Mouse (Mus musculus) hindbrain, embryonic 11.5 days (tissue): ENCODE results near the gene Robo1. TPM values are rescaled to one million over a fixed set of nuclear protein-coding genes. Genes with fewer than 3 reads are reported as not detected.

Experiments
- ATAC-seq: fragments of 200-750 bp; cut with Nextera tagmentation; 2 replicates; pipeline ENCODE4 v1.8.0; 2017; ENCODE audit warnings: mild to moderate bottlenecking, moderate TSS enrichment, moderate library complexity; ENCODE audit not compliant: low FRiP score
- DNase-seq: peaks from one replicate; pipeline ENCODE4 v3.0.0-alpha.2; 2015; ENCODE audit warnings: low spot score
- H3K27ac ChIP-seq: fragments of 300-500 bp; sonication (generic); 2 replicates; pipeline ENCODE4 v1.5.1; 2014; ENCODE audit warnings: mild to moderate bottlenecking, low read depth, low read length
- H3K27me3 ChIP-seq: fragments of 300-500 bp; sonication (generic); 2 replicates; pipeline ENCODE4 v1.6.1; 2014; ENCODE audit warnings: mild to moderate bottlenecking, low read length, moderate library complexity, mixed read lengths; ENCODE audit not compliant: control insufficient read depth, insufficient read depth
- H3K36me3 ChIP-seq: fragments of 300-500 bp; sonication (generic); 2 replicates; pipeline ENCODE4 v1.6.1; 2014; ENCODE audit warnings: mild to moderate bottlenecking, low read length, moderate library complexity, mixed read lengths; ENCODE audit not compliant: control insufficient read depth, insufficient read depth
- H3K4me1 ChIP-seq: fragments of 300-500 bp; sonication (generic); replicated peaks from 2 replicates; pipeline ENCODE4 v1.6.1; 2014; ENCODE audit warnings: low read length, mixed read lengths; ENCODE audit not compliant: control insufficient read depth, insufficient read depth
- H3K4me2 ChIP-seq: fragments of 300-500 bp; sonication (generic); replicated peaks from 2 replicates; pipeline ENCODE4 v1.6.1; 2014; ENCODE audit warnings: mild to moderate bottlenecking, low read depth, low read length
- H3K4me3 ChIP-seq: fragments of 300-500 bp; sonication (generic); 2 replicates; pipeline ENCODE4 v1.5.1; 2014; ENCODE audit warnings: low read depth, low read length
- H3K9ac ChIP-seq: fragments of 300-500 bp; sonication (generic); 2 replicates; pipeline ENCODE4 v1.6.1; 2014; ENCODE audit warnings: low read depth, low read length
- H3K9me3 ChIP-seq: fragments of 300-500 bp; sonication (generic); 2 replicates; pipeline ENCODE4 v1.6.1; 2016; ENCODE audit warnings: low read length; ENCODE audit not compliant: control insufficient read depth
- WGBS: fragments of 180-500 bp; shearing (Covaris S2); extraction: QIAGEN DNeasy Blood & Tissue Kit; methylation state at CpG from one replicate; pipeline ENCODE4 v1.1.7; 2014; 5-methylcytosine and 5-hydroxymethylcytosine counted together
- polyA plus RNA-seq: library from polyadenylated mRNA; unstranded; fragments of >200 nt; fragmentation: Nextera tagmentation; extraction: Ambion mirVana; gene quantifications from 2 replicates; pipeline ENCODE4 v1.2.1, GENCODE M21; 2014

The Robo1 gene
- polyA plus RNA-seq, 1 experiment from 2014 or later, result 55.9 TPM

DNA sequence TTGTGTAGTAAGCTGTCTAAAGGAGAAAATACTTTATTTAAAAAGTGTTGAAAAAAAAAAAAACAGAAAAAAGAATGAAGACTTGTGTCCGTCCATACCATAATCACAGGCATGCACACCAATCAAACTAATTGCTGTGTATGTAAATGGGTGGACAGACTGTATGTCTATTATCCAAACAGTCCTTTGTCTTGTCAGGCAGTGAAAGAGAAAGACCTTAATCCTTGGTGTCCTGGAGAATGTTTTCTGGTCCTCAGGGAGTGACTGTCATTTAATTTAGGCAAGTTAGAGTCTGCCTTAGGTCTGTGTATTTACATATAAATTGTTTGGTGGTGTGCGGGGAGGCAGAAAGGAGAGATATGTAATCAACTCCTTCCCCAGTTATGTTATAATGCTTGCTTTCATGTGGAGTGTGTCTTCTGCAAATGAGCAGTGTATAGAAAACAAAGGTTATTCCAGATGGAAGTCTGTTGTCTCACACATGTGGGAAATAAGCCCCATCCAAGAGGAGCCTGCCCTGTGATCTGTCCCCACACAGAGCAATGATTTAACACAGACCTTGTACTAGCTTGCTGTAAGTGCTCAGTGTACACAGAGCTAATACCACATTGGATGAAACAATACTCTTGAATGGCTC is 162.0 kb downstream of the Robo1 start:
- Histone ChIP-seq H3K27ac (peak overlapping the region; percentile 14; the same call in 1 of the 2 replicates), H3K27me3 (no peaks in the 10 kb centered on the region)
- WGBS, result 47% methylated on average over 2 of the region's 2 CpGs

DNA sequence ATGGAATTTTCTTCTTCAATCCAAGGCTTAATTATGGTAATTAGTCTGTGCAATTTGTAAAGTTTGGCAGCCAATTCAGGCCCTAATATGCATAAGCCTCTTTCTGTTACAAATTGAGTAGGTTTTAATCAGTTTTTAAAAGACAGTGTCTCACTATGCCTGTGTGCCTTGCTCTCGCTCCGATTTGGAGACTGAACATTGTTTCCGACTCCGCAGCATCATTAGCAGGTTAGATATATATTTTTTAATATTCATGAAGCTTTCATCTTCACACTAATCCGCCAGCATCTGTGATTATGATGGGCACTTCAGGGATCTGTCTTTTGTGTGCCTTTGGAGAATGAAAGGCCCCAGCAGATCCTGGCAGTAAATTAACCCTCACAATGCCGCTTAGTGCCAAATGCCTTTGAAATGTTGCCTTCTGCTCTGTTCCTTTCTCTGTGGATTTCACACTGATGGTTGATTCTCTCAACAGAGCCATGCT is 202.7 kb downstream of the Robo1 start:
- ATAC-seq (peak; percentile 92), DNase-seq (peak; percentile 61)
- 20% methylated on average over 6 of the region's 6 CpGs for WGBS
- Histone ChIP-seq H3K4me2 (no peak overlapping the region), H3K4me1 (no peaks in the 10 kb centered on the region), H3K9ac (no peak overlapping the region), H3K27me3 (no peaks in the 10 kb centered on the region), H3K9me3 (no peaks in the 10 kb centered on the region), H3K27ac (0 out of 2 replicates have a peak overlapping the region, but pooled peaks have one; percentile 32), H3K36me3 (no peaks in the 10 kb centered on the region), H3K4me3 (no peak overlapping the region)

More for the DNA sequence above, 162.0 kb downstream of the Robo1 start:
- H3K36me3 ChIP-seq, result no peaks in the 10 kb centered on the region
- DNase-seq, result peak; percentile 32
- H3K4me3 ChIP-seq, result no peak overlapping the region
- peak; percentile 69 for ATAC-seq
- H3K4me1 ChIP-seq, result no peaks in the 10 kb centered on the region
- no peaks in the 10 kb centered on the region for H3K9me3 ChIP-seq
- H3K4me2 ChIP-seq, result no peak overlapping the region
- no peak overlapping the region for H3K9ac ChIP-seq

DNA sequence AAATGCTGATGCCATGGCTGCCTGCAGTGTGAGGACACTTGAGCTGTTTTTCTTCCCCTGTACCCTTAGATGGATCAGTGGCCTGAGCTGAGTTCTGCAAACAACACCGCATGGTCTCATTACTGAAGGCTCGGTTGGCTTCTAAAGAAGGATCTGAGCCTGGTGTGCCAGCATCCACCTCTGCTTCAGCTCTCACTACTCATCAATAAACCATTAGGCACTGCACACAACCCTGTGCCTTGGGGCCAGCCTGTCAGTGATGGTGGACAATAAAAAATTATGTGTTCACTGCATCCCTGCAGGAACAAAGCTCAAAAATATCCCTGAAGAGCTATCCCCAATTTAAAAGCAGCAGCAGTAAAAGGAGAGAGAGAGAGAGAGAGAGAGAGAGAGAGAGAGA is 223.2 kb downstream of the Robo1 start:
- Histone ChIP-seq H3K27ac (no peak overlapping the region), H3K9ac (no peak overlapping the region), H3K4me2 (no peak overlapping the region), H3K4me1 (no peaks in the 10 kb centered on the region; the same call in 1 of the 2 replicates), H3K9me3 (no peaks in the 10 kb centered on the region), H3K36me3 (no peaks in the 10 kb centered on the region), H3K27me3 (no peaks in the 10 kb centered on the region), H3K4me3 (no peak overlapping the region)
- 46% methylated on average over 2 of the region's 2 CpGs for WGBS
- peak; percentile 53; the same call in 1 of the 2 replicates for ATAC-seq
- DNase-seq, result no peak

DNA sequence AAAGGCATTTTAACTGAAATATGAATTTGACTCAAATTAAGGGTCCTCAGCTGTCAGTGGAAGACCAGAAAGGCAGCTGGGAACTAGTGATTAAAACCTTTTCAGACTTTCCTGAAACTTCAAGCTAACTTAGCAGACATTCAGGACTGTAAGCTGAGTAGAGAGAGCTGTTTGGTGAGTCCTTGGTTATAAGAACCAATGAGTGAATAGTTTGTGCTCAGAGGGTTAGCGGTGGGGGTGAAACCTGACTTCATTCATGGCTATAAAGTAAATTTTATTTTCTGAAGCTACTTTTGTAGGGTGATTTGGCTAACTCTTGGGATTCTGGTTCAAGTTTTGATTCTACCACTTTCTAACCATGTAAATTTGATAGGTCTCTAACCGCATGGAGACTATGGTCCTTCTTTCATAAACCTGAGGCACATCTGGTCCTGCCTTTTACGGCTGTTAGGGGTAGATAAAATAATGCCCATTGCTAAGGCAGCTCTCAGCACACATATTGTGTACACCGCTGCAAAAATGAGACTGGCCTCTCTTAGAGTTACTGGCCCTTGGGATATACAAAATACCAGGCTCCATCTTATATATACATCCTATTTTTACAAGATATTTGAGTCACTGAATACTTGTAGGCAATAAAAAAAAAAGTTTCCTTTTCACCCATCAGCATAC is 225.9 kb downstream of the Robo1 start:
- DNase-seq (no peak), ATAC-seq (no peak)
- Histone ChIP-seq H3K4me3 (no peak overlapping the region), H3K9ac (no peak overlapping the region), H3K4me2 (no peak overlapping the region), H3K36me3 (no peaks in the 10 kb centered on the region), H3K9me3 (no peaks in the 10 kb centered on the region), H3K4me1 (no peaks in the 10 kb centered on the region; the same call in 1 of the 2 replicates), H3K27ac (no peak overlapping the region), H3K27me3 (no peaks in the 10 kb centered on the region)
- 97% methylated on average over 4 of the region's 4 CpGs for WGBS

DNA sequence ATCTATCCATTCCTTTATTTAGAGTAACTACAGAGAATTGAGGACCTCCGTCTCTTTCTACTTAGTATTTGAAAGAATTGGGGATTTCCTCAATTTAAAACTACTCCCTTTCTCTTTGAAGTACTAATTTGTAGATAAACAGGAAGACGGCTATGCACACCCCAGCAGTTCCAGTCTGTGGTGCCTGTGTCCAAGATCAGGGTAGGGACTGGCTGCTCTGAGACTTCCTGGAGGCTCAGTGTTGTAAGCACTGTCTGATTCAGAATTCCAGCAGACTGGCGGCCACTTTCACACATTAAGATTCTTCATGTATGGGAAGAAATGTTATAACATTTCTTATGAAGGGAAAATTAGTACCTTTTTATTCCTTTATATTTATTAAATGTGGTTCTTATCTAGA is 230.1 kb downstream of the Robo1 start:
- no peak overlapping the region for H3K4me3 ChIP-seq

DNA sequence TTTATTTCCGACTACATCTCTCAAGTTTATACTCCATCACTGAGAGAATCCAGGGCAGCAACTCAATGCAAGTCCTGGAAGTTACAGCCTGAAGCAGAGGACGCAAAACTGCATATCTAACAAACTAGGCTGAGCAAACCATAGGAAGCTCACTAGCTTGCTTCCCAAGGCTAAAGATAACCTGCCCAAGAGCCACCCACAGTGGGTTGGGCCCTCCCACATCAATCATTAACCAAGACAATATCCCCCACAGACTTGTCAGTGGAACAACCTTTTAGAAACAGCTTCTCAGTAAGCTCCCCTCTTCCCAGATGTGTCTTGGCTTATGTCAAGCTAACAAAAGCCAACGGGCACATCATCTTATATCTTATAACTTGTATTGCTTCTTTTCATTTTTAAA is 235.8 kb downstream of the Robo1 start:
- Histone ChIP-seq H3K27me3 (no peaks in the 10 kb centered on the region), H3K4me3 (no peak overlapping the region), H3K9ac (no peak overlapping the region), H3K36me3 (no peaks in the 10 kb centered on the region), H3K27ac (no peak overlapping the region), H3K4me2 (no peak overlapping the region), H3K9me3 (no peaks in the 10 kb centered on the region), H3K4me1 (no peaks in the 10 kb centered on the region)
- ATAC-seq (no peak), DNase-seq (no peak)
- 58% methylated on average over 3 of the region's 3 CpGs for WGBS

More for the DNA sequence above, 230.1 kb downstream of the Robo1 start:
- no peaks in the 10 kb centered on the region for H3K27me3 ChIP-seq
- 76% methylated on average over 3 of the region's 3 CpGs for WGBS
- H3K4me2 ChIP-seq, result no peak overlapping the region
- DNase-seq, result no peak
- H3K27ac ChIP-seq, result no peak overlapping the region
- no peak overlapping the region for H3K9ac ChIP-seq
- no peaks in the 10 kb centered on the region for H3K9me3 ChIP-seq
- ATAC-seq, result no peak
- H3K36me3 ChIP-seq, result no peaks in the 10 kb centered on the region
- H3K4me1 ChIP-seq, result no peaks in the 10 kb centered on the region

DNA sequence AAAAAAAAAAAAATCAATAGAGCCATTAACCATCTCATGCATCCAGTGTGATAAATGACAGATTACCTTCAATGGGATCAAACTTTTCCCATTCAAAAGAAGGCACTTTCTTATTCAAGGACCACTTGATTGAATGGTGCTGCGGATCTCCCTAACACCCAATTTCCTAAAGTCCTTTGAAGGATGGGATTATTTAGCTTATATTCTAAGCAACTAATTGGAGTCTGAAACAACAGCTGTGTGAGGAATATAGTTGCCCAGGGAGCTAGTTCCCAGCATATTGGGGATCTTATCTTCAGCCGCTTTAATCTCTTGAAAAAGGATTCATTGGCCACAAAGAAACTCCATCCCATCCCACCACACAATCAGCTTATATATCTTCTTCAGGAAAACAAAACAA is 236.8 kb downstream of the Robo1 start:
- WGBS, result 57% methylated on average over 2 of the region's 2 CpGs
- Histone ChIP-seq H3K27me3 (no peaks in the 10 kb centered on the region), H3K4me1 (no peaks in the 10 kb centered on the region), H3K4me2 (no peak overlapping the region), H3K9ac (no peak overlapping the region), H3K27ac (no peak overlapping the region), H3K9me3 (no peaks in the 10 kb centered on the region), H3K4me3 (no peak overlapping the region), H3K36me3 (no peaks in the 10 kb centered on the region)
- ATAC-seq (no peak), DNase-seq (no peak)

DNA sequence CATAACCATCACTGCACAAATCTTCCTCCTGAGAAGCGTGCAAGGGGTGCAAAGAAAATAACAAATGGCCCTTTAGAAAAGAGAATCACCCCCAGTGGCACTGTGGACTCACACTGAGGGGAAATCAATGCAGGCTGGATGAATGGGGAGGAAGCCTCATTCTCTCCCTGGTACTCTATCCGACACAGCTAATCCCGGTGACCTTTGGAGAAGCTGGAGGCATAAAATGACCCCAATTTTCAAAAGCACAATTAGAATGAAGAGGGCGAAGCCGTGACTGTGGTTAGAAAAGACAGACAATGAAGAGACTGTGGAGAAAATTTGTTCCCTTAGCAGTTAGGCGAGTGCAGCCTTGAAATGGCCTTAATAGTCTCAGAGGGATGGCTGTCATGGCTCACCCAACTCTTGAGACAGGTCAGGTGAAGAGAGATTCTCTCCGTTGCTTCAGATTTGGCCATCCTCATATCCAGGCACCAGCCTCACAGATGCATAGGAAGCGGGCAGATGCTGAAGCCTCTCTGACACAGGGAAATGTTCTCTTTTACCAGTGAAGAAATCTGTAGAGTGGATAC is 243.7 kb downstream of the Robo1 start:
- Histone ChIP-seq H3K4me2 (no peak overlapping the region), H3K36me3 (no peaks in the 10 kb centered on the region), H3K9me3 (no peaks in the 10 kb centered on the region), H3K9ac (no peak overlapping the region), H3K4me1 (0 out of 2 replicates have a peak, but pooled peaks cover 2% of the 10 kb centered on the region), H3K4me3 (no peak overlapping the region), H3K27ac (peak overlapping the region; percentile 12; the same call in 1 of the 2 replicates), H3K27me3 (no peaks in the 10 kb centered on the region)
- ATAC-seq, result peak; percentile 78
- peak; percentile 38 for DNase-seq
- WGBS, result 18% methylated on average over 8 of the region's 8 CpGs
